Mouse (Mus musculus) monocyte, adult 59 days (primary cell): Measurements from ENCODE around the gene Vmn1r14. TPM values are rescaled to one million over a fixed set of nuclear protein-coding genes. Genes with fewer than 3 reads are reported as not detected.

Experiments
- total RNA-seq, 2 experiments: library from RNA; stranded (reverse); gene quantifications; one replicate each; pipeline ENCODE4 v1.2.4; 2023

Gene Vmn1r14
- total RNA-seq = not detected

DNA sequence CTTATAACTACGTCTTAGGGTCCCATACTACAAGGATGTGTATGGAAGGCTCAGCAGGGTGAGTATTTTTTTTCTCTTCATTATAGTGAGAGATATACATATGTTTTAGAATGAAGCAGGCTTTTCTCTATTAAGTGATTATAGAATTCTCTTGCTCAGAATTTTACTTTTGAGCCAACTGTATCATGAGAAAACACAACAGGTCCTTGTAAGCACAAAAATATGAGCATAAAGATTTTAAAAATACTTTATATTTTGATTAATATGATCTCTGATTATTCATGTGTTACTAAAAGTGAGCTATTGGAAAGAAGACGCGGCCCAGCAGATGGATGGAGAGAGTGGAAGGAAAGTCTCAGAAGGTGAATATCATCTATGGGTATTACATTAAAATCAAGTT is at the start of gene Vmn1r14:
Gene Vmn1r14 (plus strand): TSS at position 301 of the 400 bp plus-strand sequence.

DNA sequence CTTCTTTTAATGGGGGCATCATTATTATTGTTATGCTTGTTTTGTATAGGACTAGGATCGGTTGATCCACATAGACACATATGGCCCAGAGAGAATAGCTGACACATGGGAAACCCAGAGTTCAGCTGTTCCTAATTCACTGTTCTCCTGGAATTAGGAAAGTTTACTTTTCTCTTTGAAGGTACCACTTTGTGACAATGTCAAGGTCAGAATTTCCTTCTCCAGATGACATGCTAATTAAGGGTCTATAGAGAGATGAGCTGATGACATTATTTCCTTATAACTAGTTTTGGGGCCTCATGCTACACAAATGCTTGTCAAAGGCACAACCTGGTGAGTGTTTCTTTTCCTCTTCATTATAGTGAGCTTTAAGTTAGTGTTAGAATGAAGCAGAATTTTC is 28.5 kb upstream of the Vmn1r14 start, which contains the start of gene Vmn1r13:
Gene Vmn1r13 (plus strand): TSS at position 301 of the 400 bp plus-strand sequence.

DNA sequence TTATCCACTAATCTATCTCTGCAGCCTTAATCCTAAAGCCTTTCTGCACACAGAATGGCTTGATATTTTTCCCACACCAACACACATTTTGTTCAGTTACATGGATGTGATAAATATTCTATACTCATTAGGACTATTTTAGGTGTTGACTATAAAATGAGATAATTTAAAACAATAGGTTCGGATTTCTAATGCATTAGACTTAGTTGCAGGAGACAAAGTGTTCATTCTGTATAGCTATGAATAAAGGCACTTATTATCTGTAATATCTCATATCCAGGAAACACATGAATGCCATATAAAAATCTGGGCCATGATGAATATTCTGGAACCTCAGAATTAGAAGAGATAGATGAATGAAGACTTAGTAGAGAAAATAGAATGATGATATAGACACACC is 26.2 kb downstream of the Vmn1r14 start, which contains the start of gene Vmn1r15:
Gene Vmn1r15 (plus strand): TSS at position 301 of the 400 bp plus-strand sequence.

Other genes with a start within 250 kb of the Vmn1r14 start
- not detected for gene Vmn1r6, start 234.4 kb upstream of the Vmn1r14 start, total RNA-seq
- not detected for gene Vmn1r7, start 206.4 kb upstream of the Vmn1r14 start, total RNA-seq
- gene Vmn1r8, start 199.4 kb upstream of the Vmn1r14 start, total RNA-seq = not detected
- gene Vmn1r9, start 164.9 kb upstream of the Vmn1r14 start, total RNA-seq = not detected
- not detected for gene Vmn1r10, start 122.2 kb upstream of the Vmn1r14 start, total RNA-seq
- gene Vmn1r11, start 98.2 kb upstream of the Vmn1r14 start, total RNA-seq = not detected
- under 1 TPM in 1 of 2 experiments, not detected in 1; 0.09 TPM for gene Vmn1r12, start 74.8 kb upstream of the Vmn1r14 start, total RNA-seq
- gene Vmn1r13, start 28.4 kb upstream of the Vmn1r14 start, total RNA-seq = not detected
- not detected for gene Vmn1r15, start 26.3 kb downstream of the Vmn1r14 start, total RNA-seq
- not detected for gene Vmn1r16, start 97.8 kb downstream of the Vmn1r14 start, total RNA-seq
- not detected for gene Vmn1r17, start 132.0 kb downstream of the Vmn1r14 start, total RNA-seq
- not detected for gene Vmn1r18, start 164.1 kb downstream of the Vmn1r14 start, total RNA-seq
- not detected for gene Vmn1r19, start 172.1 kb downstream of the Vmn1r14 start, total RNA-seq
- not detected for gene Vmn1r20, start 197.2 kb downstream of the Vmn1r14 start, total RNA-seq